Mouse (Mus musculus) testis, postnatal 10 days (tissue): ENCODE measurements around the gene Gm20814.
"Not testable (repeated sequence)": the region's sequence is repeated elsewhere in the genome, so short reads cannot be mapped to it uniquely, and the experiment has no call there.

Experiments used
- DNase-seq: peaks from one replicate; pipeline ENCODE4 v3.0.0; 2021; ENCODE audit warnings: low spot score

The Gm20814 gene

DNA sequence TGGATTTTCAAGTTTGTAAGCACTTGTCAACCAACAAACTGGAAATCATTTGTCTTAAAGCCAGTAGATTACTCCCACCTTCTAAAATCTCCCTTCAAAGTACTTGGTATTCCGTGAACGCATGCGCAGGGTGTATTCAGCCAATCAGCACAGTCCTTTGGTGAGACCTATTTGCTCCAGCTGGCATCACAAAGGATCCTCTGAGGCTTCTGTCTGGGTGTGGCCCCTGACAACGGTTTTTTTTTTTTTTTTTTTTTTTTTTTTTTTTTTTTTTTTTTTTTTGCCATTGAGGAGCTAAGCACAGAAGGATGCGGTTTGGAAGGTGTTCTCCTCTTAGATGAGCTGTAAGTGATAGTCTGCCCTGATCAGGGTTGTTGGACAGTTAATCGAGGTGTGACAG is at the start of gene Gm20814:
Gene Gm20814, plus strand, starts transcription at position 301 of the 400 bp plus-strand sequence.
- DNase-seq, result not testable (repeated sequence)
